Mouse (Mus musculus) limb, embryonic 12.5 days (tissue): ENCODE data around the gene Add3. TPM values are rescaled to one million over a fixed set of nuclear protein-coding genes. Genes with fewer than 3 reads are reported as not detected.
A peak's percentile ranks its signal among the peaks of the same experiment; 100 is the strongest.

Experiments used
- ATAC-seq: fragments of 200-750 bp; cut with Nextera tagmentation; 2 replicates; pipeline ENCODE4 v1.8.0; 2017; ENCODE audit warnings: low read depth, moderate TSS enrichment; ENCODE audit not compliant: insufficient number of reproducible peaks, insufficient read depth, low FRiP score, low TSS enrichment
- H3K27ac ChIP-seq: fragments of 300-500 bp; sonication (generic); 2 replicates; pipeline ENCODE4 v1.5.1; 2016; ENCODE audit warnings: mild to moderate bottlenecking, moderate library complexity
- H3K27me3 ChIP-seq: fragments of 300-500 bp; sonication (generic); 2 replicates; pipeline ENCODE4 v1.6.1; 2016; ENCODE audit warnings: mild to moderate bottlenecking, moderate library complexity
- H3K36me3 ChIP-seq: fragments of 300-500 bp; sonication (generic); 2 replicates; pipeline ENCODE4 v1.6.1; 2016; ENCODE audit warnings: mild to moderate bottlenecking, moderate library complexity
- H3K4me1 ChIP-seq: fragments of 300-500 bp; sonication (generic); replicated peaks from 2 replicates; pipeline ENCODE4 v1.6.1; 2016
- H3K4me2 ChIP-seq: fragments of 300-500 bp; sonication (generic); 2 replicates; pipeline ENCODE4 v1.6.1; 2016; ENCODE audit warnings: mild to moderate bottlenecking, moderate library complexity
- H3K4me3 ChIP-seq: fragments of 300-500 bp; sonication (generic); replicated peaks from 2 replicates; pipeline ENCODE4 v1.5.1; 2016; ENCODE audit warnings: mild to moderate bottlenecking
- H3K9ac ChIP-seq: fragments of 300-500 bp; sonication (generic); replicated peaks from 2 replicates; pipeline ENCODE4 v1.6.1; 2016; ENCODE audit warnings: mild to moderate bottlenecking, moderate library complexity
- H3K9me3 ChIP-seq: fragments of 300-500 bp; sonication (generic); 2 replicates; pipeline ENCODE4 v1.6.1; 2016; ENCODE audit warnings: mild to moderate bottlenecking, moderate library complexity
- WGBS: fragments of 180-500 bp; shearing (Covaris S2); methylation state at CpG from one replicate; pipeline ENCODE4 v1.1.7; 2016; 5-methylcytosine and 5-hydroxymethylcytosine counted together
- polyA plus RNA-seq: library from polyadenylated mRNA; unstranded; fragments of >200 nt; fragmentation: Nextera tagmentation; extraction: Ambion mirVana; gene quantifications from 2 replicates; pipeline ENCODE4 v1.2.1, GENCODE M21; 2016

Add3 gene
- polyA plus RNA-seq: 80.5 and 83.8 TPM in 2 replicates

- H3K36me3 ChIP-seq: no peaks in the 10 kb centered on the region
- no peaks in the 10 kb centered on the region for H3K9me3 ChIP-seq
- H3K4me3 ChIP-seq: peak within 1 kb of the TSS; percentile 87
- H3K27ac ChIP-seq: 0 out of 2 replicates have a peak within 1 kb of the TSS, but pooled peaks have one; percentile 53
- no peak for ATAC-seq
- WGBS: 6% methylated on average over 24 of the region's 24 CpGs
- no peaks in the 10 kb centered on the region for H3K27me3 ChIP-seq
- peak within 1 kb of the TSS; percentile 78 for H3K4me2 ChIP-seq
- H3K4me1 ChIP-seq: peaks cover 52% of the 10 kb centered on the region
- peak within 1 kb of the TSS; percentile 70 for H3K9ac ChIP-seq
Measured at GRCm38 (mm10) chr19:53140044-53140803, at the start of gene Add3. Gene Add3, plus strand, starts transcription at chr19:53140443.

DNA sequence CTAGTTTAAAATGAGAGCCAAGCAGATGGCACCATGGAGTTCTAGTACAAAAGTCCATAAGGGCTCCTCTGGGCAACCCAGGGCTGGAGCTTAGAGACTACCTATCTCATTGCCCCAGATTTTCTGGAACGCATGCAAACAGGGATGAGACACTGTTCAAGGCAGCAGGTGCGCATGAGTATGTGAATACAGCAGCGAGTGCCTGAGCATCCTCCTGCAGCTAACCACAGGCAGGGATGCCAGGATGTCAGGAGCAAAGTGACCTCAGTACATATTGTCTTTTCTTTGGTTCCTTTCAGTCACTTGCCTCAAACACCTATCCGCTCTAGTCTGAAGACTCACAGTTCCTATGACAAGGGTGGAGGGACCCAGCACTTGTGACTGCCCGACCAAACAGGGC, 49.6 kb upstream of the Add3 start:
- no peak overlapping the region for H3K27ac ChIP-seq
- H3K4me3 ChIP-seq: no peak overlapping the region
- ATAC-seq: no peak
- H3K4me2 ChIP-seq: no peak overlapping the region
- H3K9me3 ChIP-seq: no peaks in the 10 kb centered on the region
- H3K9ac ChIP-seq: no peak overlapping the region
- 98% methylated on average over 5 of the region's 5 CpGs for WGBS
- H3K4me1 ChIP-seq: peaks cover 14% of the 10 kb centered on the region
- H3K27me3 ChIP-seq: no peaks in the 10 kb centered on the region
- no peaks in the 10 kb centered on the region for H3K36me3 ChIP-seq

GRCm38 (mm10) chr19:53092251-53092650, 48.0 kb upstream of the Add3 start:
- no peak overlapping the region for H3K9ac ChIP-seq
- 78% methylated on average over 6 of the region's 6 CpGs for WGBS
- H3K27me3 ChIP-seq: no peaks in the 10 kb centered on the region
- no peak overlapping the region for H3K27ac ChIP-seq
- H3K9me3 ChIP-seq: no peaks in the 10 kb centered on the region
- no peak overlapping the region for H3K4me2 ChIP-seq
- ATAC-seq: no peak
- H3K36me3 ChIP-seq: no peaks in the 10 kb centered on the region
- no peak overlapping the region for H3K4me3 ChIP-seq
- peaks cover 8% of the 10 kb centered on the region for H3K4me1 ChIP-seq

DNA sequence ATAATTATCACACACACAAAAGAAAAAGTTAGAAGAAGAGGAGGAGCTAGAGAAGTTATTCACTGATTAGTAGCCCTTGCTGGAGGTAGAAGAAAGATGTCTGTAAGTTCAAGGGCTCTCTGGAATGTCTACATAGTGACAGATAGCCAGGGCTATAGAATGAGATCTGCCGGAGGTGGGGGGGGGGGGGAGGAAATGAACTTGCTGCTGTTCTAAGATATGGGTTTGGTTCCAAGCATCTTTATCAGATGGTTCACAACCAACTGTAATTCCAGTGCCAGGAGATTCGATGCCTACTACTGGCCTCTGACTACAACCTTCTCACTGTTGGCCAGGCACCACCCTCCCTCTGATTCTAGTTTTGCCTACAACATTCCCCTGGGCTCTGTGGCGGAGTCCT, 46.9 kb upstream of the Add3 start:
- no peak overlapping the region for H3K4me2 ChIP-seq
- H3K9ac ChIP-seq: no peak overlapping the region
- WGBS: 73% methylated on average over 3 of the region's 3 CpGs
- no peak overlapping the region for H3K27ac ChIP-seq
- no peaks in the 10 kb centered on the region for H3K9me3 ChIP-seq
- H3K36me3 ChIP-seq: no peaks in the 10 kb centered on the region
- no peak overlapping the region for H3K4me3 ChIP-seq
- no peak for ATAC-seq
- no peaks in the 10 kb centered on the region for H3K27me3 ChIP-seq
- no peaks in the 10 kb centered on the region for H3K4me1 ChIP-seq

DNA sequence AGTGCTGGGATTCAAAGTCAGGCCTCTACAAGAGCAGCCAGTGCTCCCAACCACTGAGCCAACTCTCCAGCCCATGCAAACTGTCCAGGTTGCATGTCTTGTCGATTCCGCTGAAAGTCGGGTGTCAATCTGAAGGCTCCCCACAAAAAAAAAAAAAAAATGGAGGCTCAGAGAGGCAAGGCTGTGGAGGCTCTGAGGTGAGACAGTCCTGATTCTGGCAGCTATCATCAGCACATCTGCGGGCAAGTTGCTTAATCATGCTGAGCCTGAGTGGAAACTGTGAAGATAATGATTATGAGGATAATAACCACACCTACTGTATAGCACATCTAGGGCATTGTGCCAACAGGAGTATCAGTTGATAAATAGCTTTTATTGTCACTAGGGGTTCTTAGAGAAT, 45.6 kb upstream of the Add3 start:
- Histone ChIP-seq H3K4me2 (no peak overlapping the region), H3K4me3 (no peak overlapping the region), H3K4me1 (no peaks in the 10 kb centered on the region), H3K27me3 (no peaks in the 10 kb centered on the region), H3K9me3 (no peaks in the 10 kb centered on the region), H3K27ac (no peak overlapping the region), H3K9ac (no peak overlapping the region), H3K36me3 (no peaks in the 10 kb centered on the region)
- ATAC-seq: no peak
- WGBS: 92% methylated on average over 4 of the region's 4 CpGs

GRCm38 (mm10) chr19:53101374-53102300, 38.6 kb upstream of the Add3 start:
- Histone ChIP-seq H3K27me3 (no peaks in the 10 kb centered on the region), H3K4me1 (peaks cover 7% of the 10 kb centered on the region), H3K4me2 (no peak overlapping the region), H3K9ac (no peak overlapping the region), H3K4me3 (no peak overlapping the region), H3K27ac (no peak overlapping the region), H3K36me3 (no peaks in the 10 kb centered on the region), H3K9me3 (no peaks in the 10 kb centered on the region)
- 77% methylated on average over 12 of the region's 12 CpGs for WGBS
- no peak for ATAC-seq

DNA sequence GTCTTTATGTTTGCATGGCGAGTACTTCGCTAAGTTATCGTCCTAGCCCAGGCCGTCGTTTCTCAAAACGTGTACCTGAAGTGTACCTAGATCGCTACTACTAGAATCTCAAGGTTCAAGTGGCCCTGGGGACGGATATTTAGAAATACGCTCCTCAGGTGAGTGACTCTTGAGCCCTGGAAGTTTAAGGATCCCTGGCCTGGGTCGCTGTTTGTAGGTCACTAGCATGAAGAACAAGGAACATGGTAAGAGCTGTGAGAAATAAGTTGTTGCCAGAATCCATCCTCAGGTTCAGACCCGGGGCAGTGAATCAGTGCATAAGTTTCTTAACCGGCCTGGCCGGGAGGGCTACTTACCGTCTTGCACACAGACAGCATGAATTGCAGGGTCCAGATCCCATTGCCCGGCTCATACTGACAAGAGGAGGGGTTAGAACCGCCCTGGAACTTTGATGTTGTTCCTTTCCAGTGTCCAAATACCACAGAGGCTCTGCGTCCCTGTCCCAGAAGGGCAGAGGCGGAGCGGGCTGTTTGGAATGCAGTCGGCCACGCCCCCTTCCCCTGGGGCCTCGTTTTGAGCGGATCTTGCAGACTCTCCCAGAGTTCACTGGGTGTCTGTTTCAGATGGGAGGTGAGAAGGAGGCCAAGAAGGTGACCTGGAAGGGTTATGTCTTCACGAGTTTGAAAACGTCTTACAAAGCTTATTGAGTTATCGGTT, 34.7 kb upstream of the Add3 start:
- H3K9me3 ChIP-seq: no peaks in the 10 kb centered on the region
- no peak overlapping the region for H3K9ac ChIP-seq
- peak overlapping the region; percentile 13; the same call in 1 of the 2 replicates for H3K4me2 ChIP-seq
- H3K27ac ChIP-seq: no peak overlapping the region
- no peak for ATAC-seq
- H3K27me3 ChIP-seq: no peaks in the 10 kb centered on the region
- H3K4me1 ChIP-seq: peaks cover 7% of the 10 kb centered on the region
- H3K36me3 ChIP-seq: no peaks in the 10 kb centered on the region
- H3K4me3 ChIP-seq: no peak overlapping the region
- 50% methylated on average over 26 of the region's 26 CpGs for WGBS

DNA sequence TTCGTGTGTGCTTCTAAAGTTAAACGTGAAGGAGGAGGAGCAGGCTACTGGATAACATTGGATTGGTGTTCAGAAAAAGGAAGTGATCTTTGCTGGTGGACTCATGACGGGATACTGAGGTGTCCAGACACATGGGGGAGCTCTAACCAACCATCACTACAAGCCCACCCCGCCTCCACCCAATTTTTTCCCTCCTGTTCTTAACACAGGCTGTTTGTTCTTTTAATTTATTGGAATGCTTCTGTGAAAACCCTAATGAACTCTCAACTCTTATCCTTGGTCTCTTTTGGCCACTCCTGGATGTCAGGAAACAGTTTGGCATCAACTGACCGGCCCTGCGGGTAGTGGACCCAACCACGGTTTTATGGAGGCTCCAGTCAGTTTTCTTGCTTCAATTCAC, 33.3 kb upstream of the Add3 start:
- no peak overlapping the region for H3K27ac ChIP-seq
- H3K4me1 ChIP-seq: peaks cover 7% of the 10 kb centered on the region
- no peaks in the 10 kb centered on the region for H3K27me3 ChIP-seq
- H3K4me3 ChIP-seq: no peak overlapping the region
- H3K4me2 ChIP-seq: no peak overlapping the region
- H3K9me3 ChIP-seq: no peaks in the 10 kb centered on the region
- 84% methylated on average over 7 of the region's 7 CpGs for WGBS
- H3K9ac ChIP-seq: no peak overlapping the region
- no peak for ATAC-seq
- no peaks in the 10 kb centered on the region for H3K36me3 ChIP-seq

GRCm38 (mm10) chr19:53107361-53108247, 32.6 kb upstream of the Add3 start:
- H3K9ac ChIP-seq: no peak overlapping the region
- H3K9me3 ChIP-seq: no peaks in the 10 kb centered on the region
- H3K36me3 ChIP-seq: no peaks in the 10 kb centered on the region
- H3K27me3 ChIP-seq: no peaks in the 10 kb centered on the region
- no peak overlapping the region for H3K4me2 ChIP-seq
- H3K27ac ChIP-seq: no peak overlapping the region
- H3K4me3 ChIP-seq: no peak overlapping the region
- H3K4me1 ChIP-seq: peaks cover 7% of the 10 kb centered on the region
- WGBS: 81% methylated on average over 18 of the region's 18 CpGs
- no peak for ATAC-seq

GRCm38 (mm10) chr19:53111996-53112590, 28.1 kb upstream of the Add3 start:
- ATAC-seq: no peak
- H3K4me2 ChIP-seq: no peak overlapping the region
- H3K9ac ChIP-seq: no peak overlapping the region
- peaks cover 4% of the 10 kb centered on the region; the same call in 1 of the 2 replicates for H3K9me3 ChIP-seq
- H3K4me1 ChIP-seq: no peaks in the 10 kb centered on the region
- 53% methylated on average over 7 of the region's 7 CpGs for WGBS
- H3K36me3 ChIP-seq: no peaks in the 10 kb centered on the region
- H3K27me3 ChIP-seq: no peaks in the 10 kb centered on the region
- no peak overlapping the region for H3K27ac ChIP-seq
- no peak overlapping the region for H3K4me3 ChIP-seq
